Mouse (Mus musculus): ENCODE data around the gene Adamts16.

Adamts16 gene

DNA sequence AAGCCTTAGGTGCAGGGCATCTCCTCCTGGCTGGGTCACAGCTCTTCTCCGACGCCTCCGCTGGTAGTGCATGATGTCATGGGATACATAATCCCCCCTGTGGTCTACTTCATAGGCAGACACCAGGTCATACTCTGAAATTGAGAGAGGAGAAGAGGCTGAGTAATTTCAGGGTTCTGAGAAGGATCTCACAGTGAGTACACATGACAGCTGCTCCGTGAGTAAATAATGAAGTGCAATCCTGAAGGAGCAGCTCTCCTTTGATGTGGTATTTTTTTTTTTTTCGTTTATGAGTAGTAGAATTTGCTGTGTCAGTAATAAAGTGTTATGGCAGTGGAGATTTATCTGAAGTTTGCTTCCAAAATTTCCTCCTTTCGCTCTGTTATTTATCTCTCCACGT, 5.4 kb downstream of the Adamts16 start:
- in situ Hi-C loops (cut with MboI, MseI): loop anchor here (5.0 to 10.0 kb wide), 2 partner anchors 194 to 1271 kb away; no protein-coding TSS in a partner anchor

GRCm38 (mm10) chr13:70832593-70833138, 8.9 kb downstream of the Adamts16 start:
- in situ Hi-C loops (cut with MboI, MseI): loop anchor here (10.0 kb wide), 1 partner anchor 1268 kb away; no protein-coding TSS in a partner anchor

DNA sequence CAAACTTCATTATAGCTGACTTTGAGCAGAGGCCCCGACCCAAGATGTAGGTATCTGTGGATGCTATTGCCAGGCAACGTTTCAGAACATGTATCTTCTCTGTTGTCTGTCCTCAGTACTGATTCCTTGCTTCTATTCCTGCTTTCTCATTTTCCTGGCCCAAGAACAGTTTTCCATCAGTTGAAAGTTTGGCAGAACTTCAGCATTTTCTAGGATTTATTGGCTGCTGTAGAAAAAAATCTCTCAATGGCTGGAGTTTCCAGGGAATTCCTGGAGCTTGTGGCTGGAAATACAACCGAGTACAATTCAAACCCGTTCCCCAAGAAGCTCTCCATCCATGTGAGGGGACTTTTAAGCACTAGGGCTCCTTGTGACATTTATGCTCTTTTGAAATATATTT, 10.6 kb downstream of the Adamts16 start:
- in situ Hi-C loops (cut with MboI, MseI): loop anchor here (10.0 kb wide), 1 partner anchor 1266 kb away; no protein-coding TSS in a partner anchor

DNA sequence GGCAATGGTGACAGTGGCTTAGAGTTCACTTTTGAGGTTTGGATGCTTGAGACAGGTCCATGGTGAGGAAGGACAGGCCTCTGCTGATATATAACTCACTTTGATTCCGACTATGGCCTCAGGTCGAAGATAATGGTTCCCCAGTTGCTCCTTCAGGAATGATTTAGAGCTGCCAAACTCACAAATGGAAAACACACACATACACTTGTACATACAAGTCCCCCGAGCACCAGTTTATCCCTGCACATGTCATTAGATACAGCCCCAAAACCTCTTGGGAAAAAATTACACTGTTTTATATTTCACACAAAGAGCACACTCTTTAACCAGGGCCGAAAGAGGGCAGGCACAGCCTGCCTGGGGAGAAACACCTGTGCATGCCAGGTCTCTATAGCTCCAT, 14.1 kb downstream of the Adamts16 start:
- in situ Hi-C loops (cut with MboI, MseI): no loop called here

DNA sequence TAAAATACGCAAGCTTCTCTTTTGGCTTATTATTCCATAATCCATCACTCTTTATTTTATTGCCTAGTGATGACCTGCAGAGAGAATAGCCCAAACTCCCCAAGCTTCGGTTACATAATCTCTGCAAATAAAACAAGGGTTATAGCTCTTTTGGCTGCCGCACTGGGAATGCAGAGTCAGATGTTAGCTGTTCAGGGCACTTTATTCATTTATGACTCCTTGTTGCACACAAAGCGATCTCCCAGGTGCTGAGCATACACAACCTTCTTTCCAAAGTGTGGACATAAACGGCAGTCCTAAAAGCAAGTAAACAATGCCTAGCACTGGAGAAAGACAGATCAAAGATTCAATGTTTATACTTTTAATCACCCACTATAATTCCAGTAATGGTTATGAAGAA, 16.3 kb downstream of the Adamts16 start:
- in situ Hi-C loops (cut with MboI, MseI): no loop called here

DNA sequence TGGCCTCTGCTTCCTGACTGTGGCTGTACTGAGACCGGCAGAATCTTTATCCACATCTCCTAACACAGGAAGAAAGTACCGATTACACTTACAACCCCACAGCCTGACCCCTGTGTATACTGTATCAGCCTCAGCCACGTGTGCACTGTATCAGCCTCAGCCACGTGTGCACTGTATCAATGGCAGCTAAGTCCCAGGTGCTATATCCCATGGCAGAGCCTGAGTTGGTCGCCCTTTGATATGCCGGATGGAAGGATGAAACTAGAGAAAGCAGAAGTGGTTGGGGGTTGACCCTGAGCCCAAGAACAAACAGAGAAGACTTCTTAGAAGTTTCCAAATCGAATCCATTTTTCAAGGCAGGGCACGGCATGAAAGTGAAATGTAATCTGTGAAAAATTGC, 17.9 kb downstream of the Adamts16 start:
- in situ Hi-C loops (cut with MboI, MseI): no loop called here

- in situ Hi-C loops (cut with MboI, MseI): no loop called here
Measured at GRCm38 (mm10) chr13:70818982-70819381, 22.6 kb downstream of the Adamts16 start.

DNA sequence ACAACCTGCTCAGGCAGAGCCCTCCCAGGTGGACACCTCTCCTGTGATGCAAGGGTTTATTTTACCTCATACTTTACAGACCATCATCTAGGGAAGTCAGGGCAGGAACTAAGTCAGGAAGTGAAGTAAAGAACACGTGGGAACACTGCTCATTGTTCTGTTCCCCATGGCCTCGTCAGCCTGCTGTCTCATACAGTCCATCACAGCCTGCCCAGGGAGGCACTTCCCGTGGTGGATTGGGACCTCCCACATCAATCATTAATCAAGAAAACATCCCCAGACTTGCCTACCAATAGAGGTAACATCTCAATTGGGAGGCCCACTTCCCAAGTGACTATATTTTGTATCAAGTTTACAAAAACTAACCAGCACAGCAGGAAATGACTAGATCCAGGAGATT, 27.2 kb downstream of the Adamts16 start:
- in situ Hi-C loops (cut with MboI, MseI): no loop called here

- in situ Hi-C loops (cut with MboI, MseI): no loop called here
Measured at GRCm38 (mm10) chr13:70805506-70805905, 36.1 kb downstream of the Adamts16 start.

DNA sequence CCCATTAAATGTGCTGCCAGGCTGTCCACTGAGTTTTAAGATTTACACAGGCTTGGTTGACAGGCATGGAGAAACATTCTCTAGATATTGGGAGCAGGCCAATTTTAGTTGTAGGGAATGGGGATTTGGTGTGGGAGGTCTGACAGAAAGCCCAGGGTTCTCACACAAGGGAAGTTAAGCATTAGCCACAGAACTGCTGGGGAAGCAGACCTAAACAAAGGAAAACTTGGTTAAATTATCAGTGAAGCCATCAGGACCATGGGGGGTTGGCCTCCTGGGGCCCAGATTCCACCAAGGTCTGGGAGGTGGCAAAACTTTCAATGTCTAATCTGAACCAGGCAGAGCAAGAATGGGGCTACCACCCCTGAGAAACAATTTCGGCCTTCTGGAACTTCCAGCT, 38.8 kb downstream of the Adamts16 start:
- in situ Hi-C loops (cut with MboI, MseI): no loop called here

DNA sequence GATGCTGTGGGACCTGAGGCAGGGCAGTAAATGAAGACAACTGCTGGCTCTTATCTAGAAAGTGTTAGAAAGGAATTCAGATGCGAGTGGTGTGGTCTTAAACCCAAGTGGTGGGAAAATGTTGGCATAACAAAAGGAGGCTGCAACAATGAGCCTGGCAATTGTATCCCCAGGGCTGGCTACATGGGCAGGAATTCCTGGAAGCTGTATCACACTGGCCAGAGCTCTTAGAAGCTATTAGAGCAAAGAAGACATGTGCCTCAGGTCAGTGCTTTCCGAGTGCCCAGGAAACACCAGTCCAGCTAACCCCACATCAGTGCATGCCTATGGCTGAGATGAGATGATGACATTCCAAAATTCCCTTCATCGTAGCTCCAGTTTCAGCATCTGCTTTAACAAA, 42.3 kb downstream of the Adamts16 start:
- in situ Hi-C loops (cut with MboI, MseI): no loop called here

GRCm38 (mm10) chr13:70798396-70798795, 43.2 kb downstream of the Adamts16 start:
- in situ Hi-C loops (cut with MboI, MseI): no loop called here

DNA sequence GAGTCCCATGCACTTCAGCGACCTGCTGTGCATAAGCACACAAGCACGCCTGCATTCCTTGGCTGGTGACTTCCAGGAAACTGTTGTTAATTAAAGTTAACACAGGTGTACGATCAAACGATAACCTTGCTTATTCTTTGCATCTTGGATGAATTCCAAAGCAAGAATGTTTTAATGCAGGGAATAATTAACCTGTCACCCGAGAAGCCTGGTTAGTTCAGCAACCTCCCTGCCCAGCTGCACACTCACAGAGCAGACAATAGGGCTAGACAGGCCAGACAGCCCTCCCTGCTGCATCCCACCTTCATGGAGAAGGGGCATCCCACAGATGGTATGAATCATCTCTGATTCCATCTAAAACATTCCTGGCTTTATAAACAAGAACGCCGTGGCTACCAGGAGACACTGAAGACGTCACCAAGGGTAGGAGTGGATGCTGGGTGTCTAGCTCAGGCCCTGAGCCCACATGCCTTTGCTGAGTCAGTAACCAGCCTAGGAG, 47.5 kb downstream of the Adamts16 start:
- in situ Hi-C loops (cut with MboI, MseI): no loop called here

GRCm38 (mm10) chr13:70793660-70794059, 48.0 kb downstream of the Adamts16 start:
- in situ Hi-C loops (cut with MboI, MseI): no loop called here

- in situ Hi-C loops (cut with MboI, MseI): no loop called here
Measured at GRCm38 (mm10) chr13:70792950-70793349, 48.7 kb downstream of the Adamts16 start.

DNA sequence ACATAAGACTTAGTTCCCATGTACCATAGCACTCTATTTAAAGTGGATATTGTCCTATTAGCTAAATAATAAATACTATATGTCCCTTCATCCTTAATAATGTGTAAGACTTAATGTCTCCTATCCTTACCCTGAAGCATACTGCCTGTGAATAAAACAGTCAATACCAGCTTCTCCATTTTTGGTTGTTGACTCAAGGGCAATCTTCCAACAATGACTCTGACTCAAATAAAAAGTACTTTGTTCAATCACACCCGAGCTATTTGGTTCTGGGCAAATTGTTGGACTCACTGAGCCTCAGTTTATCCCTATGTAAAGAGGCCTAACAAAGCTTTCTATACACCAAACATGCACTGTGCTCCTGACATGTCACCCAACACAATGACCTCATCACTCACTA, 51.8 kb downstream of the Adamts16 start:
- in situ Hi-C loops (cut with MboI, MseI): no loop called here

GRCm38 (mm10) chr13:70789022-70789421, 52.6 kb downstream of the Adamts16 start:
- in situ Hi-C loops (cut with MboI, MseI): no loop called here

- in situ Hi-C loops (cut with MboI, MseI): no loop called here
Measured at GRCm38 (mm10) chr13:70785078-70785477, 56.5 kb downstream of the Adamts16 start.

GRCm38 (mm10) chr13:70784126-70784525, 57.5 kb downstream of the Adamts16 start:
- in situ Hi-C loops (cut with MboI, MseI): no loop called here

DNA sequence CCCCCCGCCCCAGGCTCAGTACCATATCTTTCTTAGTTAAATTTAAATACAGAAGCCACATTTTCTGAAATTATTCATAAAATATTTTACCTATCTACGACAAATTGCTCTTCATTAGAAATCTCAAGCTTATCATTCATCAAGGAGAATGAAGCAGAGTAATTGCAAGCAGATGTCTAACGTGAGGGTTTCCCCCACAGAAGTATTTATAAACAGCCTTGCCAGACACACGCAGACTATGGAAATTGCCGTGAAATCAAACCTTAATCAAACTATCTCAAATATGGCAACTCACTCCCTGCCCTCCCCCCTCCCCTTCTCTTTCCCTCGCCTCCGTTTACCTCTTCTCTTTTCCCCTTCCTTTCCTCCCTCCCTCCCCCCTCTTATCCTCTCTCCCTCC, 61.8 kb downstream of the Adamts16 start:
- in situ Hi-C loops (cut with MboI, MseI): no loop called here

DNA sequence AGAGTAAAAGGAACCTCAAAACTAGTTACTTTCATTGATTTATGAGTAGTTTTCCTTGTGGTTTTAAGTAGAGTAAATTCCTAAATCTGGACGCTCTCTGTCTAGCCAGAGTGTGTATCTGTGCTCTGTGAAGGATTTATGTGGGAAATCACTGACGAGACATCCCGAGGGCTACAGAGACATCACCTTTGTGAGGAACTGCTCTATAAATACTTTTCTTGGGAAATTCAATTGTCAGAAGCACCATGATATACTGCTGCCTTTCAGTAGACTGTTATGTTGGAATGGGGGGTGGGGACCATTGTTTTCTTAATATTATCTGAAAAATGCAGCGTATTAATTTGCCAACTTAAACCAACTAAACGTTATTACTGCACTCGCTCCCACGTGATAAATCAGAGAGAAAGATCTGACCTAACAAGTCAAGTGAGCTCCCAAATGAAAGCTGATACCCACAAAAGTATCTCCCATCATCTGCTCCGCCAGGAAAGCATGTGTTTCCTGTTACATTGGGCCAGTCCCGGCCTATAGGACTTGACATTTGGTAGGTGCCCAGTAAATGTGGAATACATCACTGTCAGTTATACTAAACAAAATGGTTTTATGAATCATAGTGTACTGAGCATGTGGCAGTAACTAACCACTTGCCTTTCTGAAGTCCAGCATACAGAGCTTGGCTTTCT, 62.6 kb downstream of the Adamts16 start:
- in situ Hi-C loops (cut with MboI, MseI): no loop called here

DNA sequence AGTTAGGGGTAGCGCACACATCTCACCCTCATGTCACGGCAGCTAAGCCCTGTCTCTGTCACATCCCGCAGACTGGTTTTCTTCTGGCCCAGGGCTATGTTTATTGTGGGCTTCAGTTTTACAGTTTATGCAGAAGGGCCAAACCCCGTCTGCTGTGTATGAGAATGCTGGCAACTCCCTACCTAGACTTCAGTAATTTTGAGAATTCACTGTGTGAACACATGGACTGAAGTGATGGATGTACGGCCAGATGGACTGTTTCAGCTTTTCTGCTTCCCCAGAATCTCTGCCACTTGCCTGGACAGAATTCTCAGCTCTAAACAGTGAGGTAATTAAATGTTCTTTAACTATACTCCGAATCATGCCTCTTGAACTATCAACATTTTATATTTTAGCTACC, 70.5 kb downstream of the Adamts16 start:
- in situ Hi-C loops (cut with MboI, MseI): no loop called here

GRCm38 (mm10) chr13:70769156-70769555, 72.5 kb downstream of the Adamts16 start:
- in situ Hi-C loops (cut with MboI, MseI): no loop called here
